Mouse (Mus musculus): ENCODE data around the gene Fign.

- no peak for TF ChIP-seq CTCF (conservative IDR thresholded peaks at IDR 0.05; ENCODE audit: insufficient read depth, insufficient read length, low read depth, low read length)
- TF ChIP-seq POLR2A (IDR thresholded peaks at IDR 0.05; ENCODE audit: low read depth, low read length), result no peak
These were observed 10.2 kb upstream of the Fign start for GRCm38 (mm10) chr2:64108040-64108439.
